Mouse (Mus musculus): ENCODE data around the gene Ppp2r2d.

The Ppp2r2d gene

DNA sequence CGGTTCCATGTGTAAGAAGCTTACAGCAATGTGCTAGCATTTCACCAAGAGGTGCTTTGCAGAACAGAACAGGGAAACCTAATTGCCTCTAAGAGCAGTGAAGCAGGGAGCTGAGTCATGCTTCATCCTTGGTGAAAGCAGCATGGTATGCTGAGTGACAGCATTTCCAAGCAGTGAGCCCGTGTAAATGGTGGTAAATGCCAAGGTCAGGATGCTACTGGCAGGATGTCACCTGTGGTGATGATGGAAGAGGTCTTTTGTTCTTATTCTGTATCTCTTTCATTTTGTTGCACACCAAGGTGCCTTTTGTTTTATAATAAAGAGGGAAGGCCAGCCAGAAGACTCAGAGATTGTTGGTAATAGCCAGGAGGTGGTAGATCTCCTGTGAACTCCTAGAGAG, 10.8 kb downstream of the Ppp2r2d start:
- no peak for DNase-seq (ENCODE audit: low spot score in 2 of 2)

DNA sequence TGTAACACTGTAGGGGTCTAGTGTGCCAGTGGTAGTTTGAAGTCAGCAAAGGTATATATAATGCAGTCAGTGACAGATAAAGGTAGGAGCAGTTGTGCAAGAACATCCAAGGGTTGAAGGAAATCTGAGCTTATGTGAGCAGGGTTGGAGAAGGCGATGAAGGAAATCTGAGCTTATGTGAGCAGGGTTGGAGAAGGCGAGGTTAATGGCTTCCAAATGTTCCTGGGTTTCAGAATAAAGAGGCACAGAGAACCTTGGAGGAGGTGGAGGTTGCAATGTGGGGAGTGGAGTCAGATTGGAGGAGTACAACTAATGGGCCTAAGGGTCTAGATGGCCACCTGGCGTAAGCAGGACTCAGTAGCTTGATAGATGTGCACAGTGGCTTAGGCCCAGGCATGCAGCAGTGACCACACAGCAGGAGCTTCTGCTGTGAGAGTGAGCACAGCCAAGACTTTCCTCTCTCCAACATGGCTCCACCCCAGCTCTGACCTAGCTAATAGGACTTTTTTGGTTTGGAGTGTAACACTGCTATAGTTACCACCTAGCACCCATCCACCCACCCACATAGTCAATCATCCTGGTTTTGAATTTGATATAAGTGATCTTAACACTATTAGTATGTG, 18.2 kb downstream of the Ppp2r2d start:
- DNase-seq (ENCODE audit: low spot score in 2 of 2): no peak

DNA sequence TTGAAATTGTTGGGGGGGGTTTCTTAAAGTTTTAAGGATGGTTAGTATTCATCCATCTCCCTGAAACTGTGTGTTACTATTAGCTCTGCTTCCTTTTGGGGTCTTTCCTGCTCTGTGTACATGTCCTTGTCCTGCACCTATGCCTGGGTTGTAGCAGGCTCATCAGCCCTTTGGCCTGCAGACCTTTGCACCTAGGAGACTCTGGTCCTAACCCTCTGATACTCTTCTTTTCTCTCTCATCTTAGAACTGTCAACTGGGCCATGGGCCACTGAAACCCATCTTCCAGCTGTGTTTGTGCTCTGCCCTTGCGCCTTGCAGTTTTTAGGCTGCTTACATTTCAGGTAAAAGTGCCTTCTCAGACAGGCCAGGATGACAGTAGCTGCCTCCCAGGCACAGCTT, 18.9 kb downstream of the Ppp2r2d start:
- DNase-seq (ENCODE audit: low spot score in 2 of 2): no peak

- DNase-seq (ENCODE audit: low spot score in 2 of 2): no peak
These were observed 21.4 kb downstream of the Ppp2r2d start for GRCm38 (mm10) chr7:138867286-138867685.

- DNase-seq (ENCODE audit: low spot score in 2 of 2): no peak
These were observed 22.4 kb downstream of the Ppp2r2d start for GRCm38 (mm10) chr7:138868316-138868715.

GRCm38 (mm10) chr7:138872956-138873355, 27.1 kb downstream of the Ppp2r2d start:
- no peak for DNase-seq (ENCODE audit: low spot score in 2 of 2)

GRCm38 (mm10) chr7:138875031-138875430, 29.2 kb downstream of the Ppp2r2d start:
- DNase-seq (ENCODE audit: low spot score in 2 of 2): no peak

GRCm38 (mm10) chr7:138883724-138884123, 37.8 kb downstream of the Ppp2r2d start:
- no peak for DNase-seq (ENCODE audit: low spot score in 2 of 2)

- no peak for DNase-seq (ENCODE audit: low spot score in 2 of 2)
These were observed 39.7 kb downstream of the Ppp2r2d start for GRCm38 (mm10) chr7:138885365-138886289.

- no peak for DNase-seq (ENCODE audit: low spot score in 2 of 2)
These were observed 52.2 kb downstream of the Ppp2r2d start for GRCm38 (mm10) chr7:138898122-138898521.

GRCm38 (mm10) chr7:138898743-138899142, 52.9 kb downstream of the Ppp2r2d start:
- DNase-seq (ENCODE audit: low spot score in 2 of 2): no peak

DNA sequence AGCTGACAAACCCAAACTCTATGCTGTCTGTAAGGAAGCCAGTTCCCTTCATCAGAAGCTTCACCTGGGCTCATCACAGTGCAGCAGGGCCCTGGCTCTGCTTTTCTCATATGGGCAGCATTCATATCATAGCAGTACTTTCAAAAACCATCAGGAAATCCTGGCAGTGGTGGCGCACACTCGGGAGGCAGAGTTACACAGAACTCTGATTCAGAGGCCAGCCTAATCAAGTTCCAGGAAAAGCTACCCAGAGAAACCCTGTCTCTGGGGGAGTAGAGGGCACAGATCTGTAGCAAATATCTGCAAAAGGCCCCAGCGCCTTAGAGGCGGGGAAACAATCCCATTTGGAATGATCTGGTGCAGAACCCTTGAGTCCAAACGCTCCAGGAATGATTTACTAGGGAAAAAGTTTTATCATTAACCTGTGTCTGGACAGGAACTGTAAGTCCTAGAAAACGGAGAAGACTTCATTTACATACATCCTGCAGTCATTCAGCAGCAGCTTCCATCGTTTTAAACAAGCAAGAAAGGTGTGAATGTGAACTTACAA, 58.1 kb downstream of the Ppp2r2d start:
- DNase-seq (ENCODE audit: low spot score in 2 of 2): no peak

DNA sequence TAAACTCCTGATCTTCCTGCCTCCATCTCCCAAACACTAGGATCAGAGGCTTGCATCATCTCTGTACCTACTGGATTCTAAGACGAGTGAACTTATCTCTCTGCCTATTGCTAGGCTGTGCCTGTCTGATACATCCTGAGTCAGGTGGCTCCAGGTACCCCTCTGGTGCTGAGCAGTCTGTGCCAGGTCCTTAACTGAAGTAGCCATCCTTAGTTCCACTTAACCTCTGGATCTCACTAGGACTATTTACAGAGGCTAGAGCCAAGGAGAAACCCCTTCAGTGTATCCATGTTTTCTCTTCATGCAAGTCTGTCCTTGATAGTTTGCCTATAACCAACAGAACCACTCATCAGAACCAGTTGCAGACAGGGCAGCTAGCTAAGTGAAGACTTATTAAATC, 60.6 kb downstream of the Ppp2r2d start:
- no peak for DNase-seq (ENCODE audit: low spot score in 2 of 2)

- DNase-seq (ENCODE audit: low spot score in 2 of 2): peak in 1 of 2 experiments; percentile 25
These were observed 61.2 kb downstream of the Ppp2r2d start for GRCm38 (mm10) chr7:138907043-138907442.

GRCm38 (mm10) chr7:138907976-138908375, 62.1 kb downstream of the Ppp2r2d start:
- DNase-seq (ENCODE audit: low spot score in 2 of 2): no peak

DNA sequence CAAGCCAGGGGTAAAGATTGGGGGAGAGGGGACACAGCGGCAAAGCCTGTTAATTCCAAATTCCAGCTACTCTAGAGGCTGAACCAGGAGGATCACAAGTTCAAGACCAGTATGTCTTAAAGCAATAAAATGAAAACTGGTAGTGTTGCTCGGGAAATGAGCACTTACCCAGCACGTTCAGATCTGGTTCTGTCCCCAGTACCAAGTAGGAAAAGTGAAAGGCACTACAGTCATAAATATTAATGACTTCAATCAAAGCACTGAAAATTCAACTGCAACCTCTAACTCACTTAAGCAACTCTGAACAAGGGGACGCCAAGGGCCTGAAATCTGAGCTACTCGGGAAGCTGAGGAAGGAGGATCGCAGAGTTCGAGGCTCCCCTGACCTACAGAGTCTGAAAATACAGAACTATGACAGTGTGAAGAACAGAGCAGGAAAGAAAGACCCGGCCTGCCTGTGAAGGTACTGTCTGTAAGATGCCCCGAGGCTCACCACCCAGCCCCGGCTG, 62.9 kb downstream of the Ppp2r2d start:
- DNase-seq (ENCODE audit: low spot score in 2 of 2): no peak

- peak; percentile 86 for DNase-seq (ENCODE audit: low spot score in 2 of 2)
These were observed 63.7 kb downstream of the Ppp2r2d start, which contains the start of gene Bnip3 for GRCm38 (mm10) chr7:138909277-138910192. Bnip3 (minus strand) TSS chr7:138909519.

DNA sequence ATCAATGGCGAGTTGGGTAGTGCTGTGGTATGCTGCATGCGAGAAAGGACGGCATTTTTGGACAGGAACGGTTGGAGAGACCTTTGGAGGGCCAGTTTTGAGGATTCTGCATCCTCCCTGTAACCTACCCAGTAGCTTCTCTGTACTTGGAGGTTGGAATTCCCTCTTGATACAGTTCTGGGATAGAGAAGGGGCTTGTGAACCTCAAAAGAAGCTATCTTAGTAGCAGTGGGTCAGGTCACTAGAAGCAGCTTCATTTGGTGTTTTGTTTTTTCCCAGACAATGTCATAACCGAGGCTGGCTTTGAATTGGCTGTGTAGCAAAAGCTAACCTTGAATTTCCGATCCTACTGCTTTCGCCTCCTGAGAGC, 64.3 kb downstream of the Ppp2r2d start:
- no peak for DNase-seq (ENCODE audit: low spot score in 2 of 2)

DNA sequence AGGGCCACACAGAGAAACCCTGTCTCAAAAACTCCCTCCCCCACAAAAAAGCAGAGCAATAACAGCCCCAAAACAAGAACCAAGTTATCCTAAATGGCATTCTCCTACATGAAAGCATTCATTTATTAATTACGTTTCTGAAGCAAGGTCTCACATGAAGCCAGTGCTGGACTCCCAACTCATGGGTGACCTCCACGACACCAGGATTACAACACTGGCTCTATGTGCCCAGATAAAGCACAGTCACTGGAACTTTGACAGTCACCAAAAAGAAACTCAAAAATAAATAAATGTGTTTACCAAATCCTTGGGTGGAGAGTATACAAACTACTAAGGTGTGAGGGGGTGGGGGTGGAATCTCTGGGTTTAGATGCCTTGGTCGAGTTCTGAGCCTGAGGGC, 67.7 kb downstream of the Ppp2r2d start:
- no peak for DNase-seq (ENCODE audit: low spot score in 2 of 2)

GRCm38 (mm10) chr7:138919156-138919944, 73.5 kb downstream of the Ppp2r2d start:
- DNase-seq (ENCODE audit: low spot score in 2 of 2): peak; percentile 70 to 71

DNA sequence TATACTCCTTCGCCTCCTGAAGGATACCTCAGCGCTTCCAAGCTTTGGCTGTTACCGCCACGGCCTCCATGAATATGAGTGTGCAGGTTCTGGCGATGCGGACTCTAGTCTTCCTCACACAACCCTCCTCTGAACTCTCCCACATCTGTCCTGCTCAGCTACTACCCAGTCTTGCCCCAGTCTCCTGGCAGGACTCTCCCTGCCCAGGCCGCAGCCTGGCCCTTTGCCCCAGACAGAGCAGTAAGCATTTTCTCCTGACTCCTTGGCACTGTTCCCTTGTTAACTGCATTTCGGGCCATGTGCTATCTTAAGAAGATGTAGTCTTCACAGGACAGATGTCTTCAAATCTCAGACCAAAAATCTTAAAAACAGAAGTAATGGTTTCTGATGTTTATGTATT, 75.7 kb downstream of the Ppp2r2d start:
- no peak for DNase-seq (ENCODE audit: low spot score in 2 of 2)
